Mouse (Mus musculus) testis, postnatal 14 days (tissue): ENCODE data around the gene Cluh.

Source experiments
- DNase-seq: peaks from one replicate; pipeline ENCODE4 v3.0.0; 2021; ENCODE audit warnings: low spot score

Gene Cluh

DNA sequence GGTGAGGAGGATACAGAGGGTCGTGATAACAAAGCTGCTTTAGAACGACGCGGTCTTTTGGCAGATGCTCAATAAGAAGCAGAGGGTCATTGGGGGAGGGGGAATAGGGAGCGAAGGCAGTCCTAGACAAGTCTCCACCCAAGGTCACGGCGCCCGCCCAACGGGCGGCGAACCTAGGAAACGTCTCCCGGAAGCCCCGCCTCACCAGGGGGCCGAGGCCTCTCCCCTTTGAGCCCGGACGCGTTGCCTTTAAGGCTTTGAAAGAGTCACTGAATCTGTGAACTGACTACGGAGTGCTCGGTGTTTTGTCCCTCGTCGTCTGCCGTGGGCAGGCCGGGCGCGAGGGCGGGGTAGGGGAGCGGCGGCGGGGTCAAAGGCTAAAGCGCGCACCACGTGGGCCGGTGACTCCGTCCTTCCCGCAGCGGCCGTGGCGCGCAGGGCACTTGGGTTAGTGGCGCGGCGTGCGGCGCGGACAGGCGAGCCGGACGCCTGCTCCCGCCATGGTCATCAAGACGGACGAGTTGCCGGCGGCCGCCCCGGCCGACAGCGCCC lies at the start of gene Cluh:
TSS of gene Cluh (plus strand) at position 401 of the 552 bp plus-strand sequence.
- peak; percentile 97 for DNase-seq

DNA sequence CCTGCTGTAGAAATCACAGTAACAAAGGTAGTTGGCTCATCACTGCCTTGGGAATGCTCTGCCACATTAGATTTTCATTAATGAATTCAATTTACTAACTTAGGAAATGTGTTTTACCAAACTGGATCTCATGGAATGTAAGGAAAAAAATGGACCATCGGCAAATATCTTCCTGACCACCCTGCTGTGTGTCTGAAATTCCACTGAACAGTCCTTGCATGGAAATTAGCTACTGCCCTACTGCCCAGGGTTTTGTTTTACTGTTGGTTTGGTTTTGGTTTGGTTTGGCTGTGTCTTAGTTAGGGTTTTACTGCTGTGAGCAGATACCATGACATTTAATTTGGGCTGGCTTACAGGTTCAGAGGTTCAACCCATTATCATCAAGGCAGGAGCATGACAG lies 47.0 kb upstream of the Cluh start:
- DNase-seq: no peak

DNA sequence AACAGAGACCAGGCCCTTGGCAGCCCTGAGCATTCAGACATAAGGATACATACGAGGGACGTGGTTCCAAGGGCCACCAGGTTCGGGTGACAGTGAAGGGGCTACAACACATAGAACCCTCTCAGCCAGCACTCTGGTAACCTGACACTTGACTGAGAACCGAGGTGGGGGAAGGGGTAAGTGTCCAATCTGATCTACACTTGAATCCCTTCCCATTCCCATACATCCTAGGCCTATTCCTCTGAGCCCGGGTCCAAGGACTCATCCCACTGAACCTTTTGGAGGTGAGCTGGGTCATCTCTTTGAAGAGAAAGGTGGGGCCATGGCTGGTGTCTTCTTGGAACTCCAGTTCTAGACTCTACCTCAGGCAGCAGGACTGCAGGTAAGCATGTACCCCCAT lies 39.2 kb upstream of the Cluh start:
- no peak for DNase-seq

DNA sequence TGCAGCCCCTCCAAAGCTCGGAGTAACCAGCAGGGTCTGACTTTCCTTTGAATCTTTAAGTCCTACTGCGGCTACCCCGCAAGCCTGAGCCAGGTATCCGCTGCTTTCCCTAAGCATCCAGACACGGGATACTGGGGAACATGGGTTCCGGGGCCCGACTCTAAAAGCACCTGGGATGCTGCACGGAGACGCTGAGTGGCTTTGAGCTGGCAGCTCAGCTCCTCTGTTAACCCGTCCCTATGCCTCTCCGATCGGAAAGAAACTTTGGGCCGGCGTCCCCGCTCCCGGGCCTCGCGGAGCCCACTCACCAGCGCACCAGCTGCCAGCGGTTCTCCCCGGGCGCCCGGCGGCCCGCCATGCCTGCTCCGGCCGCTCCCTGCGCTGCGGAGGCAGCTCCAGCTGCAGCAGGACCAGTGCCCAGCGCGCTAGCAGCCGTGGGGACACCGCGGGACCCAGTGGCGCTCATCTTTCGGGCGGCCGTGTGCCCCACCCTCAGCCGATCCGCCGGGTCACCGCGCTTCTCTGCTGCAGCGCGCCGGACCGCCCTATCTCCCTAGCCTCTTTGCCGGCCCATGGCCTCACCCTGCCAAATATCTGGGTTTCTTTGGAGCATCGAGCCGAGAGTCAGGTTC lies 38.6 kb upstream of the Cluh start, which contains the start of gene Rap1gap2:
TSS of gene Rap1gap2 (minus strand) at position 371 of the 632 bp plus-strand sequence.
- DNase-seq: no peak

DNA sequence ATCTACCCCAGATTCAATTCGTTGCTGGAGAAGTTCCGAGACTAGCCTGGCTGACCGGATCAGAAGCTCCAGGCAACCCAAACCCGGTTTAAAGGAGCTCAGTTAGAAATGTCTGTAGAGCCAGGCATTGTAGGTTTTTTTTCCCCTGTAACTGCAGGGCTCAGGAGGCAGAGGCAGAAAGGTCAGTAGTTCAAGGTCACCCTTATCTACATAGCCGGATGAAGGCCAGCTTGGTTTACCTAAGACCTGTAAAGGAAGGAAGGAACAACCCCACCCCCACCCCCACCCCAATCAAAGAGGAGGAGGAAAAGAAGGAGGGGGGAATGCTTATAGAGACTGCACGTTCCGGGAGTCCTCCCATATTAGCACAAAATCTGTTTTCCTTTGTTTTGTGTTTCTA lies 37.9 kb upstream of the Cluh start:
- no peak for DNase-seq

DNA sequence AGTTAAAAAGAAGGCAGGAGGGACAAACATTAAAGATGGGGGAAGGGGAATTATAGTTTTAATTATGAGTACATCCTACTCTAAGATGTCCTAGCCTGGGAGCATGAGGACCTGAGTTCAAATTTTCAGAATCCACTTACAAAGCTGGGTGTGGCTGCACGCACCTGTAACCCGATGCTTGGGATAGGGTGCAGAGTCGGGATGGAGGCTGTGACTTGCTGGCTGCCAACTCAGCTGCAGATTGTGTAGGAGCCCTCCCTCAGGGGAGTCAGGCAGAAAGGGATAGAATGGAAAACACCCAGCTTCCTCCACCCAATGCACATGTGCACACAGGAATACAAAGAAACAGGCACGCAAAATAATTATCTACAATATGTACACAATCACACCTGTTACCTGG lies 35.9 kb upstream of the Cluh start:
- DNase-seq: no peak

DNA sequence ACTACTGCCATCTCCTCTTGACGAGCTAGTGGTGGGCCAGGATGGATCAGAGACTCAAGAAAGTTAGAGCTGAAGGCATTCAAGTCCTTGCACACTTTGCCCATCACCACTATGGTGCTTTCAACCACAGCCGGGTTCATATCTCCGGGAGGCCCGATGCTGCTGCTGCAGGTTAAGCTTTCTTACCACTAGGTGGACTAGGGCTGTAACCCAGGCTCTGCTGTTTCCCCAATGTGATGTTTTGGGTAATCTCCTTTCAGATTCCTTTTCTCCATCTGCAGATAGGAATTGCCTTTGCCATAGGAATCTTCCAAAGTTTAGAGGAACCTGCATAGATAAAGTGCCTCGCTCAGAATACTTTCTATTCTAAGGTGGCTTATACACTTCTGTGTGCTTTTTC lies 33.7 kb upstream of the Cluh start:
- DNase-seq: no peak

DNA sequence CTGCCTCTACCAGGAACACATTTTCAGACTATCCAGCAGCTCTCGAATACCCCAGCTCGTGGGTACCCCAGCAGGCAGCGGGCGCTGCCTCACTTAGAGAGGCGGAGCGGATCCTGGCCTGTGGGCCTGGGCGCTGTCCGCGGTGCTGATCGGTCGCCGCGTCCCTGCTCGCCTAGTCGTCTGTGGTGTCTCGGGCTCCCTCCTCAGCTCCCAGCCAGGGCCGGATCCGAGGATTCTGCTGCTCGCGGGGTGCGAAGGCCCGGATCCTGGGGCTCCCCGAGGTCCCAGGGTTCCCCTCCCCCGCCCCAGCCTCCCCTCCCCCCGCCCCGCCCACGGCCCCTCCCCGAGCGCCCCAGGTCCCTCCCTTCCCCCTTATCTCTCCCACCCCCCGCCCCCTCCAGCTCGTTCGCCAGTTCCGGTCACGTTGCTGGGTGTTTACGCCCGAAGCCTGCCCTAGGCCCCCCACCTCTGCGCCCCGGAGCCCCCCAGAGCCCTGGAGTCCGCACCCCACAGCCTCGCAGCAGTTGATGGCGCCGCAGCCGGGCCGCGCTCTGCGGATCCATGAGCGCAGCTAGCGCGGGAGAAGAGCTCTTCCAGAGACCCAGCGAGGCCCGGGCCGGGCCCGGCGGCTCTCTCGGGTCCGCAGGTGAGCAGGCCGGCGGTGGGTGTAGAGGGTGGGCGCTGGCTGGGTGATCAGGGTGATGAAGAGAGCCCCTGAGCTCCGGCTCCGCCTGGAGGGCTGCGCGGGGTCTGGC lies 29.9 kb upstream of the Cluh start, which contains the start of gene Ccdc92b:
TSS of gene Ccdc92b (plus strand) at position 405 of the 755 bp plus-strand sequence.
- peak; percentile 78 for DNase-seq

DNA sequence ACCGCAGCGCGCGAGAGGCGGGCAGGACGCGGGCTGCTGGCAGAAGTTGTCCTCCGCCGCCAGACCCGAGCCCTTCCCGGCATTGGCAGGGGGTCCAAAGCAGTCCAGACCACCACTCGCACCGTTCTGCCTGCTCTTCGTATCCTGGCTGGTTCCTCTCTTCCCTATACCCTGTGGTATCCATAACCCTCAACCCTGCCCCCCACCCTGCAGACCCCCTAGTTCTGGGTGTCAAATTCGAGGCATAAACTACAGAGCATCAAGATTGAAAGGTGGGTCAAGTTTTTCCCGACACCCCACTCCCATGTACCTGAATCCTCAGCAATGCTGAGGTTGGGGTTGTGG lies 29.4 kb upstream of the Cluh start:
- no peak for DNase-seq

DNA sequence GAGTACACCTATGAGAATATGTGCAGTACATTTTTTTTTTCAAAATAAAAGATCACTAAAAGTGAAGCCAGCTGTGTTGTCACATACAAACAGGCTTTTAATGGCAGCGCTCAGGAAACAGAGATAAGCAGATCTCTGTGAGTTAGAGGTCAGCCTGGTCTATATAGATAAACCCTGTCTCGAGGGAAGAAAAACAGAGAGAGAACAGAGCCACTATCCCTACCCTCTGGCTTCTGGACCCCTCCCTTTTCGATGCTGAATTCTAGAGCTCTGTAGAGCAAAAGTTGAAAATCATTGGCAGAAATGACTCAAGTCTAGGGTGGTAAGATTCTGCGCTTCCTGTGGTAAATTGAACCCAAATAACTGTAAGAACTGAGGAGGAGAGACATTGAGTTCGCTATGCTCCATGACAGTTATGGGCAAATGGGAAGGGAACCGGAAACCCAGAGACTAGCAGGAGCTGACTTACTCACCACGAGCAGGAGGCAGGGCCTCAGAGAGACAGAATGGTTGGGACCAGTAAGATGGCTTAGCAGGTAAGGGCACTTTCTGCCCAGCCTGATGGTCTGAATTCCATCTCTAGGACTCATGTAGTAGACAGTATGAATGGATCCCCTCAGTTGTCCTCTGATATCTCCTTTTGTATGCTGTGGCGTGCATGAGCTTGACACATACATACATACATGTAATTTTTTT lies 27.2 kb upstream of the Cluh start:
- DNase-seq: no peak

DNA sequence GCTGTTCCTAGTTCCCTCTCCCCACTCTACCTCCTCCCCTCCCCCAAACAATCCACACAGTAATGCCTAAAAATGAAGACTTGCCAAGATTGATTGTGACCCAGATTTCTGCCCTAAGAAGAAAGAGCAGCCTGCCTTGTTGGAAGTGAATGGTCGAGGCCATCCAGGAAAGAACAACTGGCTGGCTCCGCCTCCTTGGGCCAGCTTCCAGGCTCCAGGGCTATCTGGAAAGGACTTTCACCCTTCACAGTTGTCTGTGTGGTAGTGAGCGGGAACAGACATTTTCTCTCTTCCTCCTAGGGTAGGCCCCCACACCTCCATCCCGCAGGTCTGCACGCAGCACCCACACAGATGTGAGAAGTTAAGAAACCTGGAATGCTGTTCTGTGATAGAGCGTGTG lies 25.6 kb upstream of the Cluh start:
- DNase-seq: no peak

DNA sequence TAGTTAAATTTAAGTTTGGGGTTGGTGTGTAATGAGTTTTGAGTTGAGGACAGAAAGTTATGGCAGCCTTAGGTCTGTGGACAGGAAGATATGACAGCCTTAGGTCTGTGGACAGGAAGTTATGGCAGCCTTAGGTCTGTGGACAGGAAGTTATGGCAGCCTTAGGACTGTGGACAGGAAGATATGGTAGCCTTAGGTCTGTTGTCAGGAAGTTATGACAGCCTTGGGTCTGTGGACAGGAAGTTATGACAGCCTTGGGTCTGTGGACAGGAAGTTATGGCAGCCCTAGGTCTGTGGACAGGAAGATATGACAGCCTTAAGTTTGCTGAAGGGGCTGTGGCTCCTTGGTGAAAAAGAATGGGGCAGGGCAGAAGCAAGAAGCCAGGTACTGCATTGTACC lies 24.0 kb upstream of the Cluh start:
- no peak for DNase-seq

DNA sequence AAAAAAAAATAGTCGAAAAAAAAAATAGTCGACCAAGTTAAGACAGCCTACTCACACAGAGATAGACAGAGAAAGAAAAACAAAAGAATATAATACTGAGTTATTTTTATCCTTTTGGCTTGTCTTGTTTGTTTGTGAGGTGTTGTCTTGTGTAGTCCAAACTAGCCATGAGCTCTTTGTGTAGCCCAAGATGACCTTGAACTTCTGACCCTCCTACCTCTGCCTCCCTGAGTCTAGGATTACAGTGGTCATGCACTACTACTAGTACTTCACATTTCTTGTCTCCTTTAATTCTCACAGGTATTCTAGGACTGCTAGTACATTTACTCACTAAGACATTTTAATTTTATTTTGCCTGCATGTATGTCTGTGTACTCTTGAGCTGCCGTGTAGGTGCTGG lies 21.8 kb upstream of the Cluh start:
- DNase-seq: no peak

DNA sequence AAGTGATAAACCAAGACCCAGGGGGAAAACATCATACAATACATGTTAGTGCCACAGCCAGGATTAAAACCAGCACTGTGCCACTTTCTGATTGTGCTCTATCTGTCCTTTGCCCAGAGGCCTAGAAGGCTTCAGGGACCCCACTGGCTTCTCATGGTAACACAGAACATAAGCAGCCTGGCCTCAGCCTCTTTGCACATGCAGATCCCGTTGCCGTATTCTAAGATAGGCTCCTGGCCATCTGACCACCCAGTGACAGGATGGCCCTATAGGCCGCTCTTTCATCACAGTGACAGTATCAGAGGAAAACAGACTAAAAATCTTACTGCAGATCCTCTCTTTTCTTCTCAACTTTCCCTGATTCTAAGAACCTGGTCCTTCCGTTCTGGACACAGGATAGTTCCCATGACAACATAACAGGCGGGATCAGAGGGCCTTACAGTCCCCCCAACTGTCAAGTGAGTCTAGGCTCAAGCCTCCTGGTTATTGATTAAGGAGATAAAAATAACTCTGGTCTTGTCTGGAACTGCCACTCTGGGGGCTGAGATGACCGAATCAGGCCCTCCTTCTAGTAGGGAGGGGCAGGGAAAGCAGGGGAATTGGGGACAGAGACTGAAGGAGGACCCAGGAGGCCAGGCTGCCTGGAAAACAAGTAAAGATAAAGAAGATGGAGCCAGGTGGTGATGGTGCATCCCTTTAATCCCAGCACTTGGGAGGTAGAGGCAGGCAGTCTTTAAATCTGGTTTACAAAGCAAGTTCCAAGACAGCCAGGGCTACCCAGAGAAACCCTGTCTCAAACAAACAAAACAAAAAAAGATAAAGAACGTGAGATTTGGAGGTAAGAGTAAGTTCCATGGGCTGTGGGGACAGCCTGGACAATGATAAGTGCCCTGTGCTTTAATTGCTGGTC lies 17.2 kb upstream of the Cluh start:
- no peak for DNase-seq

DNA sequence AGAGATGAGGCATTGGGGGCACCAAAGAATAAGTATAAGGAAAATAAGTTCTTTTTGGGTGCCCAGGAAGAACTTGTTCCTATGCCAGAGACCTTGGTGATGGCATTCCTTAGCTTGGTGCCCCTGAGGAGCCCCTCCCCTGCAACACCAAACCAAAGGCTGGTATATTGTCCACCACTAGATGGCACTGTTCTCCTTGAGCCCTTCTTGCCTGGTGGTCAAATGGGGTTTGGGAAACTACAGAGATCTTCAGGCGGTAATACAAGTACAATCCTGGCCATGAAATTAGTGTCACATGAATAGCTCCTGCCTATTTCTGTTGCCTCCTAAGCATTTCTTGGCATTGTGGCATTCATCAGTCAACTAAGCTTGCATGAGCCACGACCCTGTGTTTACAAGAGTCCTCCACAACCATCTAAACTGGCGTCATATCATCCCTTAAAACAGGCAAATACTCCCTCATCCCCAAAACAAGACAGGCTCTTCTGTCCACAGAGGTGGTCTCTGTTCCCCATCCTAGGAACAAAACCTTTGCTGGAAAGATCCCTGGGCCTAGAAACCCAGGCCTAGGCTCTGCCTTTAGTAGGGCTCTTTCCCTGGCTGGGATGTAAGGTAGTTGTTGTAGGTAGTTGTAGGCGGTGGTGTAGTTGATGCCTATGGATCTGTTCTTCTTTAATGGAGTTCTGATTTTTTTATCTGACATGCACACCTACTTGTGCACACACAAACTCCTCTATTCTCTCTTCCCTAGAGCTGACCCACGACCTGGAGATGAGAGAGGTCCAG lies 14.6 kb upstream of the Cluh start:
- peak; percentile 48 for DNase-seq

DNA sequence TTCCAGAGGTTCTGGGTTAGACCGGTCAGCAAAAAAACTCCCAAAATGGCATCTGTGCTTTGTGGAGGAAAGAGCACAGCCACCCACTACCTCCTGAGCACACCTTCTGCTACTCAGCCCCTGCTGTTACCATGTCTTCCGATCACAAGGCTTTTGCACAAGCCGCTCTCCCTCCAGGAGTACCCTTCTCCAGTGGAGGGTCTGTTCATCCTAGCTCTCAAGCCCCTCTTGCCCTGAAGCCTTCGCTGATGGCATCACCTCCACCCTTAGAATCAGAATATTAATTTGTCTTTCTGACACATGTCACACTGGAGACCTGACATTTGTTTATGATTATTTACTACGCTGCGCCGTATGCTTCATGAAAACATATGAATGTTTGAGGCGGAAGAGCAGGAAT lies 11.8 kb upstream of the Cluh start:
- no peak for DNase-seq

DNA sequence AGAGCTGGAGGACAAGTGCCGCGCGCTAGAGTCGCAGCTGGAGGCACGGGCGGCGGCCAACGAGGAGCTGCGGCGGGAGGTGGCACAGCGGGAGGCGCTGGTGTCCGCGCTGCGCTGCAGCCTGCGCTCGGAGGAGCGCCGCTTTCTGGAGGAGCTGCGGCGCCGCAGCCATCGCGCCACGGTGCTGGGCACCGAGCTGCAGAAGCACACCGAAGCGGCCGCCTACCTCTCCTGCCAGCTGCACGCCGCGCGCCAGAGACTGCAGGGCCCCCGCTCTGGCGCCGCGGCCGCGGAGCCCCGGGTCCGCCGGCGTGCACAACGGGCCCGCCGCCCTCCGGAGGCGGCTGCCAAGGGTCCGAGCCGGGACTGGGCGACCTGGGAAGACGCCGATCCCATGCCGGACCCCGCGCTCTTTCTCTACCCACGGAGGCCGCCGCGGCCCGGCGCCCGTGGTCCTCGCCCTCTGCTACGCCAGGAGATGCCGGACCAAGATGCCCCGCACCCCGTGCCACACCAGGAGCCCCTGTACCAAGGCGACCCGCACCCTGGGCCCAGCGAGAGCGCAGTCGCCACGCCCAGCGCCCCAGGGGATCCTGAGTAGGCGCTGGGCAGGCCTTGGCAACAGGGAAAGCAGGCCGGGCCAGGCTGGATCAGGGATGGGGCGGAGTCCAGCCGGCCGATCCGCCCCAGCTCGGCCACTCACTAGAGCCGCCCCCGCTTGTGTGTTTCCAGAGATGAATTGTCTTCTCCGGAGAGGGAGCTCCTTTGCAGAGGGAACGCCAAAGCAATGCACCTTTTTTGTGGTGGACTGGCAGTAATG lies 11.1 kb upstream of the Cluh start:
- peak; percentile 80 for DNase-seq

DNA sequence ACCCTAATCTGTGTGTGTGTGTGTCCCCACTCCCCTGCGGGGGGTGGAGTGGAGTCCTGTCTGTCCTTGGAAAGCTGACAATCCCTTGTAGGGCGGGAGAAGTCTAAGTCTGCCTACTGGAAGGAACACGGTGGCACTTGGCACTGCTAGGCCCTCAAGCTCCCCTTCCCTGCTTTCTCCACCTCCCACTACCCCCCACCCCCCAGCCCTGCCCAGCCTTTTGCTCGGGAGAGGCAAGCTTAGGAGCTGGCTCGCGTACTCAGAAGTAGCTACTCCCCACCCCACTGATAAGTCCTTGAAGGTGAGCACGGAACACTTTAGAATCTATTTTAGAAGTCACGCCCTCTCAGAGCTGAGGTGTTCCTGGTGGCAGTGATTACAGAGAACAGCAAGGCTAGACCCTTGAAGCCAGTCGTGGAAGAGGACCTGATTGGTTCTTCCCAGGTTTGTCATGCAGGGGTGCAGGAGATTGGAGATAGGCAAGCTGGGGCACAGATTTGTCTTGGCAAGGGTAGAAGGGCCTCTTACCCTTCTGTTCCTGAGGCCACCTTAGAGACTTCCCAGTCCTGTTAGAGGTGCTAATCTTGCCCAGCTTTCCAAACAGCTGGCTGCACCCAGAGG lies 10.4 kb upstream of the Cluh start:
- DNase-seq: no peak

DNA sequence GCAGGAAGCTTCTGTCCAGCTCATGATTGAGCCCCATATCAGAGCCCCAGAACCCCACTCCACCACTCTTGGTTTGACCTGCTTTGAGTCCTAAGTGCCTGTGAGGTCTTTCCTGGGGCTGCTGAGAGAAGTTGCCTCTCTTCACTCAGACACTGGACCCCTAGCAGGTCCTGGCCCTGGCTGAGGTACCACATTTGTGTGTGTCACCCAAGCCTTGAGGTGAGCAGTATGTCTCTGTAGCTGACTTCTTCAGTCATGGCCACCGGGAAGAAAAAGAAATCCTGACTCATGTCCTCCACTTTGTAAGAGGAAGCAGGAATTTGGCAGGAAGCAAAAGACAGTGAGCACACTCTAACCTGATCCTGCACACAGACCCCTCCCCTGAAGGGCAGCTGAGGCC lies 9.7 kb upstream of the Cluh start:
- DNase-seq: no peak

DNA sequence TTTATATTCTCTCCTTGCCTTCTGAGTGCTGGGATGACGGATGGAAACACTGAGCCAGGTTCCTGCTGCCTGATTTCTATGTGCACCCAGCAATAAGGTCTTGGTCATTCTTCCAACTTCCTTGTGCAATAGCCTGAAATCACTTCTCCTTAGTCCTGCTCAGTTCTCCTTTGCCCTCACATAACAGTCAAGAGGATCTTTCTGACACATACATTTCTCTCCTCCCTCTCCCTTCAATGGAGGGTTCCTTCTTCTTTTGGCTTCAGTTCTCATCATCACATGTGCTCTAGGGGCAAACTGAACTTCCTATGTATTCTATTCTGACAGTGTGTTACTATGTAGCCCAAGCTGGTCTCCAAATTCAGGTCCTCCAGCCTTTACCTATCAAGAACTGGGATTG lies 1.3 kb upstream of the Cluh start:
- DNase-seq: no peak
